Mouse (Mus musculus): ENCODE data around the gene Esrrg.

DNA sequence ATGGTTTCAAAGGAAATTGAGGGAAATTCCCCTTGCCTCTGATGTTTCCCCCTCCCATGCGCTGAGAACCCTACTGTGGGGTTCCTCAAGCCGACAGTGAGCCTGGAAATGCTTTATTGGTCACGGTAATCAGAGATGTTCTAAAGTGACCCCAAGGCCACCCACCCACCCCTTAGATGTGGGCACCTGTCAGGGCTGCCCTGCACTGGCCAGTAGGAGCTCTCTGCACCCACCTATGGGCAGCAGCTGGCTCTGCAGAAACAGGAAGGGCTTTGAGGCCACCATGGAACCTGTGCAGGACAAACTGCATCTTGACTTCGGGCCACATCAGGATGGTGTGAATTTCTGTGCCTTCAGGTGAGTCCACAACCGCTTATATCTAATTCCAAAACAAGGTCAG is 401.3 kb downstream of the Esrrg start:
- no peak for TF ChIP-seq POLR2A (IDR thresholded peaks at IDR 0.05; ENCODE audit: borderline replicate concordance, insufficient read depth, low read length)
- no peak for TF ChIP-seq CTCF (IDR thresholded peaks at IDR 0.05; ENCODE audit: borderline replicate concordance, insufficient read depth, low read depth, low read length)

Measured in cerebellum, adult 2 months (tissue).